Mouse (Mus musculus): ENCODE data around the gene Ccdc88c. TPM values are rescaled to one million over a fixed set of nuclear protein-coding genes. Genes with fewer than 3 reads are reported as not detected.

Ccdc88c gene
- polyA plus RNA-seq, 1 experiment from 2014 or later, result 8.4 TPM

- H3K27me3 ChIP-seq (replicated peaks), result no peaks in the 10 kb centered on the region
- H3K4me2 ChIP-seq, result no peak overlapping the region
- peaks cover 84% of the 10 kb centered on the region for H3K4me1 ChIP-seq
- H3K9me3 ChIP-seq (replicated peaks), result no peaks in the 10 kb centered on the region
- WGBS (ENCODE audit: insufficient replicate concordance), result 30% methylated on average over 9 of the region's 9 CpGs
- no peak overlapping the region for H3K4me3 ChIP-seq
- H3K9ac ChIP-seq, result peak overlapping the region; percentile 32
- no peak overlapping the region for H3K27ac ChIP-seq
- H3K36me3 ChIP-seq, result no peaks in the 10 kb centered on the region
- ATAC-seq, result no peak
Measured at GRCm38 (mm10) chr12:101007427-101007826, 21.4 kb downstream of the Ccdc88c start.

GRCm38 (mm10) chr12:101005665-101006420 lies 23.0 kb downstream of the Ccdc88c start:
- Histone ChIP-seq H3K4me2 (no peak overlapping the region), H3K36me3 (no peaks in the 10 kb centered on the region), H3K4me3 (no peak overlapping the region), H3K27me3 (replicated peaks) (no peaks in the 10 kb centered on the region), H3K9ac (no peak overlapping the region), H3K27ac (no peak overlapping the region; the same call in 1 of the 2 replicates), H3K4me1 (peaks cover 85% of the 10 kb centered on the region), H3K9me3 (replicated peaks) (no peaks in the 10 kb centered on the region)
- no peak for ATAC-seq
- WGBS (ENCODE audit: insufficient replicate concordance), result 79% methylated on average over 12 of the region's 12 CpGs

- no peak for ATAC-seq
- H3K9ac ChIP-seq, result no peak overlapping the region
- H3K36me3 ChIP-seq, result peaks cover 5% of the 10 kb centered on the region; the same call in 1 of the 2 replicates
- H3K27ac ChIP-seq, result no peak overlapping the region
- no peak overlapping the region for H3K4me3 ChIP-seq
- H3K9me3 ChIP-seq (replicated peaks), result no peaks in the 10 kb centered on the region
- no peaks in the 10 kb centered on the region for H3K27me3 ChIP-seq (replicated peaks)
- H3K4me2 ChIP-seq, result no peak overlapping the region
- 82% methylated on average over 5 of the region's 5 CpGs for WGBS (ENCODE audit: insufficient replicate concordance)
- peaks cover 85% of the 10 kb centered on the region for H3K4me1 ChIP-seq
Measured at GRCm38 (mm10) chr12:101004982-101005381, 23.9 kb downstream of the Ccdc88c start.

- Histone ChIP-seq H3K27ac (no peak overlapping the region), H3K9me3 (replicated peaks) (no peaks in the 10 kb centered on the region), H3K4me2 (no peak overlapping the region), H3K9ac (peak overlapping the region; percentile 10; the same call in 1 of the 2 replicates), H3K27me3 (replicated peaks) (no peaks in the 10 kb centered on the region), H3K4me3 (no peak overlapping the region), H3K4me1 (peaks cover 85% of the 10 kb centered on the region), H3K36me3 (peaks cover 5% of the 10 kb centered on the region; the same call in 1 of the 2 replicates)
- 56% methylated on average over 4 of the region's 4 CpGs for WGBS (ENCODE audit: insufficient replicate concordance)
- ATAC-seq, result no peak
Measured at GRCm38 (mm10) chr12:101002801-101003513, 25.9 kb downstream of the Ccdc88c start.

- no peaks in the 10 kb centered on the region for H3K9me3 ChIP-seq (replicated peaks)
- no peak overlapping the region; the same call in 1 of the 2 replicates for H3K4me3 ChIP-seq
- H3K9ac ChIP-seq, result peak overlapping the region; percentile 53
- no peaks in the 10 kb centered on the region for H3K27me3 ChIP-seq (replicated peaks)
- peak overlapping the region; percentile 54 for H3K4me2 ChIP-seq
- ATAC-seq, result peak; percentile 83
- peaks cover 88% of the 10 kb centered on the region for H3K4me1 ChIP-seq
- 34% methylated on average over 7 of the region's 7 CpGs for WGBS (ENCODE audit: insufficient replicate concordance)
- peaks cover 5% of the 10 kb centered on the region; the same call in 1 of the 2 replicates for H3K36me3 ChIP-seq
- H3K27ac ChIP-seq, result peak overlapping the region; percentile 87
Measured at GRCm38 (mm10) chr12:100999061-100999954, 29.5 kb downstream of the Ccdc88c start.

- peak overlapping the region; percentile 53 for H3K9ac ChIP-seq
- peaks cover 5% of the 10 kb centered on the region; the same call in 1 of the 2 replicates for H3K36me3 ChIP-seq
- 0 out of 2 replicates have a peak, but pooled peaks have one; percentile 6 for ATAC-seq
- peaks cover 91% of the 10 kb centered on the region for H3K4me1 ChIP-seq
- 43% methylated on average over 8 of the region's 8 CpGs for WGBS (ENCODE audit: insufficient replicate concordance)
- H3K4me3 ChIP-seq, result peak overlapping the region; percentile 4; the same call in 1 of the 2 replicates
- peak overlapping the region; percentile 54 for H3K4me2 ChIP-seq
- no peaks in the 10 kb centered on the region for H3K27me3 ChIP-seq (replicated peaks)
- peak overlapping the region; percentile 87 for H3K27ac ChIP-seq
- no peaks in the 10 kb centered on the region for H3K9me3 ChIP-seq (replicated peaks)
Measured at GRCm38 (mm10) chr12:100998564-100998962, 30.3 kb downstream of the Ccdc88c start.

GRCm38 (mm10) chr12:100997830-100998563 lies 30.9 kb downstream of the Ccdc88c start:
- H3K27me3 ChIP-seq (replicated peaks), result no peaks in the 10 kb centered on the region
- H3K4me2 ChIP-seq, result peak overlapping the region; percentile 54
- H3K9me3 ChIP-seq (replicated peaks), result no peaks in the 10 kb centered on the region
- no peak overlapping the region for H3K4me3 ChIP-seq
- H3K9ac ChIP-seq, result peak overlapping the region; percentile 53
- peak overlapping the region; percentile 87 for H3K27ac ChIP-seq
- H3K36me3 ChIP-seq, result peaks cover 8% of the 10 kb centered on the region; the same call in 1 of the 2 replicates
- WGBS (ENCODE audit: insufficient replicate concordance), result 34% methylated on average over 10 of the region's 10 CpGs
- peaks cover 88% of the 10 kb centered on the region for H3K4me1 ChIP-seq
- ATAC-seq, result no peak

GRCm38 (mm10) chr12:100996378-100996898 lies 32.4 kb downstream of the Ccdc88c start:
- ATAC-seq, result peak; percentile 48; the same call in 1 of the 2 replicates
- peak overlapping the region; percentile 14; the same call in 1 of the 2 replicates for H3K4me2 ChIP-seq
- H3K27me3 ChIP-seq (replicated peaks), result no peaks in the 10 kb centered on the region
- H3K9ac ChIP-seq, result no peak overlapping the region
- WGBS (ENCODE audit: insufficient replicate concordance), result 52% methylated on average over 5 of the region's 5 CpGs
- H3K9me3 ChIP-seq (replicated peaks), result no peaks in the 10 kb centered on the region
- H3K4me1 ChIP-seq, result peaks cover 72% of the 10 kb centered on the region
- H3K27ac ChIP-seq, result peak overlapping the region; percentile 46
- H3K36me3 ChIP-seq, result peaks cover 8% of the 10 kb centered on the region; the same call in 1 of the 2 replicates
- H3K4me3 ChIP-seq, result no peak overlapping the region

- Histone ChIP-seq H3K4me3 (no peak overlapping the region), H3K4me2 (peak overlapping the region; percentile 14; the same call in 1 of the 2 replicates), H3K9me3 (replicated peaks) (no peaks in the 10 kb centered on the region), H3K4me1 (peaks cover 67% of the 10 kb centered on the region), H3K27ac (peak overlapping the region; percentile 46), H3K36me3 (peaks cover 8% of the 10 kb centered on the region; the same call in 1 of the 2 replicates), H3K9ac (no peak overlapping the region), H3K27me3 (replicated peaks) (no peaks in the 10 kb centered on the region)
- 76% methylated on average over 16 of the region's 16 CpGs for WGBS (ENCODE audit: insufficient replicate concordance)
- no peak for ATAC-seq
Measured at GRCm38 (mm10) chr12:100995607-100996377, 33.1 kb downstream of the Ccdc88c start.

Measured in liver, embryonic 12.5 days (tissue).